Mouse (Mus musculus) lung, postnatal 0 days (tissue): ENCODE results near the gene Col8a2.

Experiments
- CTCF ChIP-seq: IDR thresholded peaks from 2 replicates; pipeline ENCODE4 v1.5.1; 2016; ENCODE audit warnings: antibody characterized with exemption, mild to moderate bottlenecking
- EP300 ChIP-seq: IDR thresholded peaks from 2 replicates; pipeline ENCODE4 v1.6.1; 2016; ENCODE audit warnings: antibody characterized with exemption, mild to moderate bottlenecking, control low read depth

DNA sequence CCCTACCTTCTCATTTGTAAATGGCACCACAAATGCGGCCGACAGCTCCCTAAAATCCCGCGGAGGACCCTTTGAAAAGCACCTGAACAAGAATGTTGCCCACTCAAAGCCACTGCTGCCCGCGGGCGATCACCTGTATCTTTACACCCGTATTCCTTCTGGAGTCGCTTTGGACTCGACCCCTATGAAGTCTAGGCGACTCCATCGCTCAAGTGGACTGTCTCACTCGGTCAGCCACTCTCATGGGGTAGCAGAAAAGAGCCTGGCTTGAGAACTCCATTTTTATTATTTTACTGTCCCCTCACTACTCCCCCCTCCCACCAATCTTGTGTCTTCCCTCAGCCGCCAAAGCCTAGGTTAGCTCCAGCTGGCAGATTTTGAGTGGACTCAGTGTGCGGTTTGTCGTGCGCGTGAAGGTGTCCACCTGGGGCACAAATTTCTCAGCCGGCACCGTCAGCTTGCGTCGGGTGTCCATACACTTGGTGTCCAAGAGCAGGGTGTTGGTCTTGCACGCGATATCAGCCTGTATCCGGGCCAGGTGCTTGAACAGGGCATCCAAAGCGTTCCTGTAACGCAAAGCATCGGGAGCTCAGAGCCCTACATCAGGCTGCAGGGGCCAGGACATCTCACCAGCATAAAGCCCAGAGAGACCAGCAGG is 35.4 kb downstream of the Col8a2 start:
- TF ChIP-seq CTCF (no peak), EP300 (no peak)
